Mouse (Mus musculus): ENCODE measurements at regions not wholly inside any gene's neighbourhood (a gene's known extent, or its start where the extent isn't known, plus 50 kb on each side); places are given as distances from the start of the nearest gene placed in this dataset.

GRCm38 (mm10) chr4:45582496-45582895 lies 50.2 kb upstream of the Shb start:
- no peak for DNase-seq

Measured in right cerebral cortex, postnatal 25 days (tissue).